Mouse (Mus musculus) left cerebral cortex, postnatal 36 days (tissue): Measurements from ENCODE around the gene Nop14. TPM values are rescaled to one million over a fixed set of nuclear protein-coding genes. Genes with fewer than 3 reads are reported as not detected.

Experiments used
- DNase-seq, 2 experiments: peaks; one replicate each; pipeline ENCODE4 v3.0.0; 2021 to 2022; ENCODE audit warnings: low spot score in 2 of 2, mixed read lengths in 1 of 2
- intact Hi-C: fragments of 180-260 bp; cut with DNase I; formaldehyde crosslinking; loops from one replicate; pipeline ENCODE4 v1.15.1; 2025
- total RNA-seq, 2 experiments: library from RNA; stranded (reverse); gene quantifications; 2 replicates each; pipeline ENCODE4 v1.2.3; 2021

The Nop14 gene
- total RNA-seq = 10 to 100 TPM; 13.2 to 14.9 TPM

DNA sequence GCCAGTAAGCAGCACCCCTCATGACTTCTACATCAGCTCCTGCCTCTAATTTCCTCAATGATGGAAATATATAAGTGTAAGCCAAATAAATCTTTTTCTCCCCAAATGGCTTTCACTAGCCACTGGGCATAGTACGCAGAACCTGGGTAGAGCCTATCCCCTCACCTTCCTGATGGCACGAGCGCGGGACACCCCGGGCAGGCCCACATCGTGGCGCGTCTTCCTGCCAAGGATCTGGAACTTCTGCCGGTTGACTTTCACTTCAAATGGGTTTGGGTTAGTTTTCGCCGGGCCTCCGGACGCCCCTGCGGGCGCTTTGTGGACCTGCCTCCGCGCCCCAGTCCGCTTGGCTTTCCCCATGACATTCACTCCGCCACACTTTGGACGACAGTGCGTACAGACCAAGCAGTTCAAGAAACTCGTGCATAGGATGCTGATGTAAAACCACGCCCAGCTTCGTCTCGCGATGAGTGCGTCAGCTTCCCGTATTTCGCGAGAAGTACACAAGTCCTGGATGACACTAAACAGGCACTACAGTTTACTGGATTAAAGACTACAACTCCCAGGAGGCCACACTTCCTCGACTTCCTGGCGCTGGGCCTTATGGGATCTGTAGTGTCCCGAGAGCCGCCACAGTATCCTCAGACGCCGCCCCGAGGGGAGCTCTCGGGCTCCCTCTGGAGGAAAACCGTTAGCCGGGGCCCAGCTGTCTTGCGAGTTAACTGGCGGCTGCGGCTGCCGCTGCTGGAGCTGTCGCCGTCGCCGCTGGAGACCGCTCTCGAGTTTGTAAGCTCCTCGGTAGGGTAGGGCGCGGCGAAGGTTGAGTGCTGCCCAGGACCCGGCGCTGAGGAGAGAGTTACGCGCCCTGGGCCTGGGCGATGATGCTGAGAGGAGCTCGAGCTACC lies at the start of gene Nop14, which contains the start of gene Grk4:
Gene Nop14 (minus strand): TSS at position 463 of the 905 bp plus-strand sequence.
Gene Grk4 (plus strand): TSS at position 694 of the 905 bp plus-strand sequence.
- intact Hi-C loops = loop anchor here (5.0 kb wide), 1 partner anchor 102 kb away; the partner anchor contains the start of gene Htt
- DNase-seq = peak; percentile 99

DNA sequence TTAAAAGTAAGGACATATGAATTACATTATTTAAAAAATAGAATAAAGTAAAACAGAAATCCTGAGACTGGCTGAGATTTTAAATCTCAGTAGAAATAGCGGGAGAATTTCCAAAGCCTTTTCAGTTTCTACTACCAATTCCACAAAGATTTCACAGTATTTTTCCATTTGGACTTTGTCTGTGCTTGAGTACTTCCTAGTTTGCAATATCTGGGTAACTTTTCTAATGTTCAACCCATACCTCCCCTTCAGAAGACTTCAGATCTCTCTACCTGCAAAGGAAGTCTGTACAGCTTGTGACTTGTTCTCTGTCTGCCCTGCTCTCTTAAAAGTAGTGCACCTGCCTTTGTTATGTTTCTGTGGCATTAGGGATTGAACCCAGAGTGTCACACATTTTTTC lies 48.5 kb upstream of the Nop14 start:
- intact Hi-C loops = no loop called here

DNA sequence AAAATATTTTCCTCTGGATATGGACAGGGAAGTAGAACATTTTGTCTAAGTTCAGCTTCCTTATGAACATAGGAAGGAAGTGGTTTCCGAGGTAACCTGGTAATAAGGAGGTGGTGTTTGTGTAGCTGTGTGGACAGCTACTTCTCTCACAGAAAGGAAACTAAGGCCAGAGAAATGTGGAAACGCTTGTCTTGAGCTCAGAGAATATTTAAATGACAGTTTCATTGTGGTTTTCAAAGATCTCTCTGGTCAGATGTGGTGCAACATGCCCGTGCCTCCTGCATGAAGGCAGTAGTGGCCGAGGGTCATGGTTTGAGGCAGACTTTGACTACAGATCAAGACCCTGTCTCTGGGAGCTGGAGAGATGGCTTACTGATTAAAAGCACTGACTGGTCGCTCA lies 35.6 kb upstream of the Nop14 start:
- intact Hi-C loops = no loop called here
- no peak for DNase-seq

More for the DNA sequence above, 48.5 kb upstream of the Nop14 start:
- no peak for DNase-seq

DNA sequence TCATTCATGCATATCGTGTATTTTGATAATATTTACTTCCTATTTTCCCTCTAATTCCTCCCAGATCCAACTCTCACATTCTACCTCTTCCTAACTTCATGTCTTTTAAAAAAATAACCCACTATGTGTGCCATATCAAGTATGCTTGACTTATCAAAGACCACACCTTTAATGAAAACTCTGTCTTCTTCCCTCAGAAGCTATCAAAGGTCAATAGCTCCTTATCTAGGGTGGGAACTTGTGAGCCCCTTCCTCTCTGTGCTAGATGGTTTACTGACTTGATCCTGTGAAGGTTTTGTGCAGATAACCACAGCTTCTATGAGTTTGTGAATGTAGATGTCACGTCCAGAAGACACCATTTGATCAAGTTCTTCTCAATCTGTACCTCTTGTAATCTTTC lies 32.8 kb upstream of the Nop14 start:
- DNase-seq = no peak
- intact Hi-C loops = no loop called here

DNA sequence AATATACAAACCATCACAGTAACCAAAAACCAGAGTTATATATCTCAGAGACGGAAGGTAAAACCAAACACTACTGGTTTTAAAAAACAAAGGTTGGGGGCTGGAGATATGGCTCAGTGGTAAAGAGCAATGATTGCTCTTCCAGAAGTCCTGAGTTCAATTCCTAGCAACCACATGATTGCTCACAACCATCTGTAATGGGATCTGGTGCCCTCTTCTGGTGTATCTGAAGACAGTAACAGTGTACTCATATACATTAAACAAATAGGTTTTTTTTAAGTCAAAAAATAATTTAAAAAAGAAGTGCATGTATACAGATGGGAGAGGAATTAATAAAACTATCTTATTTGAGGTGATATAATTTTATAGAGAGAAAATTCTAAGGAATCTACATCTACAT lies 29.9 kb upstream of the Nop14 start:
- no peak for DNase-seq
- intact Hi-C loops = no loop called here

DNA sequence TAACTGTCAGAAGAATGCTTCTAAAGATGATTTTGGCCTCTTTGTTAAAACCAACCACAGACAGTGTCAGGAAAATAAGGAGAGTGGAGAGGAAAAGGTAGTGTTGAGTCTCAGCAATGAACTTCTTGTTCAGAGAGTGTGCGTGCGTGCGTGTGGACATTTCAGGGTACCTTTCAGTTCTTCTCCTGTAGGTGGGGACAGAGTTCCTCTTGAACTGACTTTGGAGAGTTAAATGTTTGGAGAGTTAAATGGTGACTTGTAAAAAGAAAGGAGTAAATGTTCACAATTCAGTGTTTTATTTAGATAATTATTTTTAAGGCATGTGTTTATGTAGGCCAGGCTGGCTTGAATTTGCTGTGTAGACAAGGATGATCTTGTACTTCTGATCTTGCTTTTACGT lies 10.3 kb upstream of the Nop14 start:
- intact Hi-C loops = loop anchor here (10.0 kb wide), 1 partner anchor 375 kb away; the partner anchor contains the start of gene Hgfac
- DNase-seq = no peak

DNA sequence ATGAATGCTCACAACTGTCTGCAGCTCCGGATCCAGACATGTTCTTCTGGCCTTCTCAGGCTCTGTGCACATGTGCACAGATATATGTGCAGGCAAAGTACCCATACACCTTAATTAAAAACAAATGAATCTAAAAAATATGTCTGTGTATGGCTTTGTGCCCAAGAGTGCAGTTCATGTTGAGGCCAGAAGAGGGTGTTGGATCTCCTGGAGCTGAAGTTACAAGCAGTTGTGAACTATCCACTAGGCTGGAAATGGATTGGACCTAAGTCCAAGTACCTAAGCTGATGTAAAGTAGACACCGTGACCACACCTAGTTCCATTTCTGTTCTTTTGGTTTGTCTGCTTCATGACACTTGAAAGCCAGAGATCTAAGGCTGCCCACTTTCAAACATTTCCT lies 9.5 kb upstream of the Nop14 start:
- intact Hi-C loops = no loop called here
- no peak for DNase-seq

DNA sequence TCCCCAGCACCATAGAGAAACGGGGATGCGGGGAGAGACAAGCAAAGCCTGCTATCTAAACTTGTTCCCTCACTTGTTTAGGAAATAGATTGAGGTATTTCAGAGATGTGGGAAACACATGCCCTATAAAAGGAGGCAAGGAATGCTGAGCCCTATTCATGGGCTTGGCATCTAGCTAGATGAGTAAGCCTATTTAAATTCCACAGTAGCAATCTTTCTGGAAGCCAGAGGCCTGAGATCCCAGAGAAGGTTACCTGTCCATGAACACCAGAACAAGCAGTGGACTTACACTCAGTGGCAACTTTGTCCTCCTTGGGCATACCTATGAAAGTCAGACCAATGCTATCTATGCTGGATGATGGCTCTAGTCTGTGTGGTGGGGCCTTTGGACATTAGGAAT lies 3.3 kb upstream of the Nop14 start:
- intact Hi-C loops = loop anchor here (5.0 kb wide), 1 partner anchor 99 kb away; the partner anchor contains the start of gene Htt
- DNase-seq = no peak

DNA sequence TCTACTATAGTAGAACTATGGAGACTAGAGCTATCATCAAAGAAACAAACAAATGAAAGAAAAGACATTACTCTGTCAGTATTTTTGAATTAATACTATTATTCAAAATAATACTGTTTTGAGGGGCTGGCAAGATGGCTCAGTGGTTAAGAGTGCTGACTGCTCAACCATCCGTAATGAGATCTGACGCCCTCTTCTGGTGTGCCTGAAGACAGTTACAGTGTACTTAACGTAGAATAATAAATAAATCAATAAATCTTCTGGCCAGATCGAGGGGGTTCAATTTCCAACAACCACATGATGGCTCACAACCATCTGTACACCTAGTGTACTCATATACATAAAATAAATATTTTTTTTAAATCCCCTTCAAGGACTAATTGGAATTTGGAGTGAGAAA lies 2.0 kb upstream of the Nop14 start:
- intact Hi-C loops = loop anchor here (5.0 kb wide), 1 partner anchor 100 kb away; the partner anchor contains the start of gene Htt
- DNase-seq = no peak

DNA sequence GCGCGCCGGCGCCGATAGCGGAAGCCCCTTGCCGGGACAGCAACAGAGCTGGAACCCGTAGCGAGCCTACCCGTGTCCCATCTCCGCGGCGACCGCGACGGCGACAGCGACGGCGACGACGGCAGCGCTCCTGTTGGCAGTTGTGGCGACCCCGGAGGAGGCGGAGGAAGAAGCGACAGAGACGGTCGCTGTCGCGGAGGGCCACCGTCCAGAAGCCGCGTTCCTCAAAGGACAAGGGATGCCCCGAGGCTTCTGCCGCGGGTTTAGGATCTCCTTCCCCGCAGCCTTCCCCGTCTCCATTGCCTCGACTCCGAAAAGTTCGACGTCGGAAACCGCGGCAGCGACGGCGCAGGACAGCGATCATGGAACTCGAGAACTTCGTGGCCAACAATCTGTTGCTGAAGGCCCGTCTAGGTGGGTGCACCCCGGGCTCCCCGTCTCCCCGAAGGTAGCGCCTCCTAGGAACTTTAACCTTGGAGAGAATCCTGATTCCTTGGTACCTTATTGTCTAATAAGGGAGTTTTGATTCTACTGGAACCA lies 713 bp upstream of the Nop14 start:
- DNase-seq = no peak
- intact Hi-C loops = loop anchor here (5.0 kb wide), 1 partner anchor 102 kb away; the partner anchor contains the start of gene Htt

DNA sequence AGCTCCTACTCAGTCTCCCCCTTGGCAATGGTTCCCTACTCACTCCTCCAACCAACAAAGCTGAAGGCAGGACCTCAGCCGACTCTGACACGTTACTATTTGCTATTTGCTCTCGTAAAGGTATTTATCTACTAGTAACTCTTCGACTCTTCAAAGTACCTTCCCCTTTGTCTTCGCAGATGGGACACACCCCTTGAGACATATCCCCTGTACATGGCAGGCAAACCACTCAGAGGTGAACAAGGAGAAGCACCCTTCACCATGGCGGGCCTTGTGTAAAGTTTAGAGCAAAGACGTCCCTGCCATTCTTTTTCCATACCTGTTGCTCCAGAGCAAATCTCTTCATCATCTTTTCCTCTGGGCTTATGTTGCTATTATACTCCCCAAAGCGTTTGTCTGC lies 2.4 kb downstream of the Nop14 start:
- DNase-seq = no peak
- intact Hi-C loops = no loop called here

DNA sequence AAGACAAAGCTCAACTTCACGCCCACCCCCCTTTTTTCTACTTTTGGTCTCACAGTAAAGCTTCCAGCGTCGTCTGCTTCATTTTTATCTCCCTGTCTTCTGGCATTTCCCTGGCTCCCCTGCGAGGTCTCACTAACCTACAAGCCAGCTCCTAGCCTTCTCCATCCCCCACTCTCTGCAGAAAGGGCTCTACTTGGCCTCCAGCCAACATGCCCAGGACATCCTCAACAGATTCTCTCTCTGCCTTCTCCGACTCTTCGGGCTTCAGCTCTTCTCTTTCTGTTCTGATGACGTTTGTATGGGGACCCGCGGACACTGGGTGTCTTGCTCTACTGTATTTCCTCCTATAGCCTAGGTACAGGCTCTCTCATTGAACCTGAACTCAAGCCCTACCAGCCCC lies 5.1 kb downstream of the Nop14 start:
- intact Hi-C loops = no loop called here
- no peak for DNase-seq

DNA sequence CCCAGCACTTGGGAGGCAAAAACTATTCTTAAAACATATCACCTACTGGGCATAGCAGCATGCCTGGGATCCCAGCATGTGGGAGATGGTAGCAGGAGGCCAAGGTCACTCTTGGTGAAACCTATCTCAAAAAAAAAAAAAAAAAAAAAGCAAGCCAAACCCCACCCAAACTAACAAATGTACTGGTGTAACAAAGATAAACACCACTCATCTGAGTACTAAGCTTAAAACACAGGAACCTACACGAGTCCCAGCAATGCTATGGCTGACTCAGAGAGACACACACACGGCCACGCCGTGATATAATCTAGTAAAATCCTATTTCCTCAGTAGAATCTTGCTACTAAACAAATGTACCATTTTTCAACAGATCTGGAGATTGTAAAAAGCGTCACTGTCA lies 7.0 kb downstream of the Nop14 start:
- intact Hi-C loops = no loop called here
- no peak for DNase-seq

DNA sequence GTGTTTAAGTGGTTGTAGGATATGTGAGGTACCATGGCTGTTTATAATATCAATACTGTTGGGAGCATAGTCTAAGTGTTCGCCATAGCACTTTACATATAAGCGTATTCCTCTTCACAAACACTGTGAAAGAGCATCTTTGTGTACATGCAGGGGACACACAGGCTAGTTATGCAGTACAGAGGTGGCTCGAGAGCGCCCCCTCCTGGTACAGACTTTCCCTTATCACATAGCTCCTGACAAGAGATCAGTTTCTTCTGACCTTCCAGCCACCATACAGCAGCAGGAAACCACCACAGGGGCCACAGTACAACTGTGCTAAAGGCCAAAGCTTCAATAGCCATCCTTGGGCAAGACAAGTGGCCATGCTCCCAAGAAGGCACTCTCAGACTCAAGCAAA lies 12.4 kb downstream of the Nop14 start:
- DNase-seq = peak in 1 of 2 experiments; percentile 43
- intact Hi-C loops = loop anchor here (10.0 kb wide), 1 partner anchor 203 kb away; no protein-coding TSS in a partner anchor

DNA sequence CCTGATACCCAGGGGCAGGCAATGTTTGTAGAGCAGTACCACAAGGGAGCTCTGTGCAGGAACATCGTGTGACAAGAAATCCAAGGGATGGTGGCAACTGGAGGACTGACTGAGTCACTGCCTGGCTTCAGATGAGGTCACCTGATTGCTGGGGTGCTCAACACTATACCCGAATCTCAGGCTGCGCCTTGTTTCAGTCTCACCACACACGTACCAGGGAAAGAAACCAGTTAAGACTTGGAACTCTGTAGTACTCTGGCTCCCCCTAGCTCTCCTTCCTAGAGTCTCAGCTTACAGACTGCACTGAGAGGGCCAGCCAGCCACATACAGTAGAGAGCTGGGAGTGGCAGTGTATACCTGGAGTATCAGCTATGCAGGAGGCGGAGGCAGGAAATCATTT lies 17.0 kb downstream of the Nop14 start:
- intact Hi-C loops = loop anchor here (10.0 kb wide), 1 partner anchor 198 kb away; no protein-coding TSS in a partner anchor

DNA sequence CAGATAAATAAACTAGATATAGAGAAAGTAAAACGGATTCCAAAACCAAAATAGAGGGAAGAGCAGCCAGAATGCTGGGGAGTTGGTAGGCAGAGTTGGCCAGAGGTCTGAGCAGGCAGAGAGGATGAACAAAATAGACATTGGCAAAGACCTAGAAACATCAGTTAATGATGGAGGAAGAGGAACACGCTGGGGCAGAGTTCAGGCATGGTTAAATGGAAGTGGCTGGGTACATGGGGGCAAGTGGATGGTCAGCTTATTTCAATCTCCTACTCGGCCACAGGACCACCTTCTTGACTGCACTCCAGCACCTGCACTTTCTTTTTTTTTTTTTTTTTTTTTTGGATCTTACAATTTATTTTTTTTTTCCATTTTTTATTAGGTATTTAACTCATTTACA lies 18.0 kb downstream of the Nop14 start:
- intact Hi-C loops = loop anchor here (10.0 kb wide), 1 partner anchor 197 kb away; no protein-coding TSS in a partner anchor
- DNase-seq = no peak

More for the DNA sequence above, 17.0 kb downstream of the Nop14 start:
- peak in 1 of 2 experiments; percentile 48 for DNase-seq

DNA sequence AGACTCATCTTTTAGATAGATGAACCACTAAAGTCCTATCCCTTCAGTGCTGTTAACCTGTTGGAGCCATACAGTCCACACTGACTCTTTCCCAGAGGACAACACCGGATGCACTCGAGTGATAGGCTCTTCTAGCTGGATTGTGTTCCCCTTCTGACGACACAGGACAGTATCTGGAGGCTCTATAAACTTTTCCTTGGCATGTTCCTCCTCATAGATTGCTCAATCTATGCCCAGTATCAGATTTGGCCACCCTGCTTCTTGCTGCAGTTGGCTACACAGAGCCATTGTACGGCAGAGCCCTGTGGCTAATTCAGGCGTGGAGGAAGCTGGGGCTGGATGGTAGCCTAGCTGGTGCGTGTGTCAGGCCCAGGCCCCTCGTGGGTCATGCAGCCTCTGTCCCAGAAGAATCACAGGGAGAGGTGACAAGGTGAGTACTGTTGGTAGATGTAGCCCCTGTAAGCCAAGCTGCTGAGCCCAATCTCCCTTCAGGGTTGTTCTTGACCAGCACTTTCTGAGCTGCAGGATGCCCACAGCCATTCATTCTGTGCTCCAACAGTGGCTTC lies 22.3 kb downstream of the Nop14 start:
- DNase-seq = no peak
- intact Hi-C loops = loop anchor here (2.0 to 5.0 kb wide), 2 partner anchors 119 to 300 kb away; partner anchors contain the start of gene Rnf4

DNA sequence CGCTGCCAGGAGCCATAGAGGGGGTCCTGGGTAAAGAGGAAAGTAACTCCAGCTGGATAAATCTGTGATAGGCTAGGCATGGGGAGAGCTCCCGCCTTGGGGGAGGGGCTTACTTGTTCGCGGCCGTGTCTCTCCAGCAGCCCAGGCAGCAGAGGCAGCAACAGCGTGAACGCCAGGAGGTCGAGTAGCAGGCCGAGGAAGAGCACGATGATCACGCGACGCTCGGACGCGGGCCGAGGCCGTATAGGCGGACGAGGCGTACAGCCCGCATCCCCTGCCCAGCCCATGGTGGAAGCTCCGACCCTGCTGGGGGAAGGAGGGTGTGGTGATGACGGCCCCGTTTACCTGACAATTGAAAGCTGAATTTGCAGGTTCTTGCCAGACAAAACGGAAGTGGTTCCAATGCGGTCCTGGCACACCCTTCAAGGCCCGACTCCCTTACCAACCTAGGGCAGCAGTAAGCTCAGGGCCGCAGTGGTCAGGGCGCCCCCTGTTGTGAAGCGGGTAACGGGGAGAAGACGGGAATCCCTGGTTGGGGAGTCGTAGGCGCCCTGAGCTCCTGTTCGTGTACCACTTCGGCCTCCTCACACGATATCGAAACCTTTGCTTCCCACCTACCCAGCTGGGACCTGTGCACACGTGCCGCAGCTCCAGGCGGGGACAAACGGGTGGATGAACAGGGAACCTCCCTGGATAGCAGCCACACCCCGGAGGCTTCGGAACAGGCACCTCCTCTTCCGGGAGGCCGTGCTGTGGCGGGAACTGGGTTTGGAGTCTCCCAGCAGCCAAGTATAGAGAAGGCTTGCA lies 23.3 kb downstream of the Nop14 start, which contains the start of gene Mfsd10:
Gene Mfsd10 (minus strand): TSS at position 732 of the 807 bp plus-strand sequence.
- peak; percentile 79 to 83 for DNase-seq
- intact Hi-C loops = loop anchor here (1.0 to 5.0 kb wide), 3 partner anchors 63 to 299 kb away; partner anchors contain the start of genes Add1 and Rnf4

DNA sequence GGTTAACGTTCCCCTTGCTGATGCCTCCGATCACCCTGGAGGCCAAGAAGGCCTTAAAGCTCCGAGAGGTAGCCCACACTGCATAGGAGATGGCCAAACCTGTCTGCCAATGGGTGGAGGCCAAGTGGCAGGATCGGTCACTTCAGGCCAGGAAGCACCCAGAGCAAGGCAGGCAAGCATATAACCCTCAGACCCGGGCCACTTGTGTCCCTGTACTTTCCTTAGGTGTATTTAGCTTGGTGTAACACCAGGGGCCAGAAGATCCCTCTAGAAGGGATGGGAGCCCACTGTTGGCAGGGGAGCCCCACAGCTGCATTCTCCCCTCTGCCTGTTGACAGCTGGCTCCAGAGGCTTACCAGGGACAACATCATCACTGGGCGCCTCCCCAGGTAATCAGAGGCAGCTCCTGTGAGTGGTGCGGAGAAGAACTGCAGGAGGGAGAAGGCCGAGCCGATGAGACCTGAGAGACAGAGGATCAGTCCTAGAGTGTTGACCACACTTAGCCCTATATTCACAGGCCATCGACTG lies 24.2 kb downstream of the Nop14 start:
- no peak for DNase-seq

More for the DNA sequence above, 24.2 kb downstream of the Nop14 start:
- intact Hi-C loops = loop anchor here (1.0 to 5.0 kb wide), 3 partner anchors 62 to 298 kb away; partner anchors contain the start of genes Add1 and Rnf4
